Mouse (Mus musculus) megakaryocyte progenitor cell, adult 5-6 weeks (primary cell): ENCODE measurements at regions not wholly inside any gene's neighbourhood (a gene's known extent, or its start where the extent isn't known, plus 50 kb on each side); places are given as distances from the start of the nearest gene placed in this dataset.
"Not testable (repeated sequence)": the region's sequence is repeated elsewhere in the genome, so short reads cannot be mapped to it uniquely, and the experiment has no call there.

Experiments
- ATAC-seq: replicated peaks from 2 replicates; pipeline ENCODE4 v1.8.0; 2016; ENCODE audit warnings: mild to moderate bottlenecking, moderate TSS enrichment, inconsistent platforms; ENCODE audit not compliant: poor library complexity

GRCm38 (mm10) chr11:22420003-22420723, 78.1 kb upstream of the Ehbp1 start:
- ATAC-seq: no peak

- no peak for ATAC-seq
These were observed 79.7 kb upstream of the Ehbp1 start for GRCm38 (mm10) chr11:22421762-22422161.

- ATAC-seq: peak; percentile 69
These were observed 74.6 kb upstream of the Tmem17 start for GRCm38 (mm10) chr11:22437140-22437850.

GRCm38 (mm10) chr11:22437851-22438215, 74.1 kb upstream of the Tmem17 start:
- ATAC-seq: 0 out of 2 replicates have a peak, but pooled peaks have one; percentile 6

- no peak for ATAC-seq
These were observed 73.3 kb upstream of the Tmem17 start for GRCm38 (mm10) chr11:22438441-22439066.

GRCm38 (mm10) chr11:22440521-22440920, 71.4 kb upstream of the Tmem17 start:
- ATAC-seq: peak; percentile 52; the same call in 1 of the 2 replicates

GRCm38 (mm10) chr11:22453161-22453560, 58.7 kb upstream of the Tmem17 start:
- no peak for ATAC-seq

- ATAC-seq: no peak
These were observed 55.6 kb upstream of the Tmem17 start for GRCm38 (mm10) chr11:22456286-22456685.

GRCm38 (mm10) chr11:22457220-22457619, 54.7 kb upstream of the Tmem17 start:
- ATAC-seq: no peak

GRCm38 (mm10) chr11:22458951-22459703, 52.8 kb upstream of the Tmem17 start:
- ATAC-seq: no peak

GRCm38 (mm10) chr11:22461019-22461735, 50.7 kb upstream of the Tmem17 start:
- ATAC-seq: not testable (repeated sequence)
